Mouse (Mus musculus) C2C12 (cell line): ENCODE results near the gene Ntf3.

Experiments used
- CEBPB ChIP-seq: IDR thresholded peaks from one replicate; pipeline ENCODE4 v1.6.1; 2011; ENCODE audit warnings: low read depth, mild to moderate bottlenecking, control low read depth, moderate library complexity
- CTCF ChIP-seq: IDR thresholded peaks from one replicate; pipeline ENCODE4 v1.5.1; 2011; ENCODE audit not compliant: control insufficient read depth, insufficient read depth, insufficient read length

GRCm38 (mm10) chr6:126106798-126107173 is 59.9 kb downstream of the Ntf3 start:
- TF ChIP-seq CTCF (no peak), CEBPB (no peak)
